Mouse (Mus musculus) cortical plate, adult 2 months (tissue): ENCODE results near the gene Astn2.

ENCODE experiments used
- CTCF ChIP-seq: fragments of 200-500 bp; IDR thresholded peaks from 2 replicates; pipeline ENCODE4 v1.5.1; 2011; ENCODE audit warnings: mild to moderate bottlenecking, control low read depth, low read length; ENCODE audit not compliant: insufficient read depth; ENCODE audit errors: extremely low read depth
- POLR2A ChIP-seq: fragments of 200-500 bp; IDR thresholded peaks from 2 replicates; pipeline ENCODE4 v1.6.1; 2011; ENCODE audit warnings: mild to moderate bottlenecking, low read length, control low read depth; ENCODE audit not compliant: insufficient read depth; ENCODE audit errors: extremely low read depth

- no peak for TF ChIP-seq POLR2A
- TF ChIP-seq CTCF = no peak
These were observed 692.7 kb downstream of the Astn2 start for GRCm38 (mm10) chr4:65711678-65712077.
